Comparison of ENCODE assay signal across 17 mouse cellular contexts in the genomic region with DNA sequence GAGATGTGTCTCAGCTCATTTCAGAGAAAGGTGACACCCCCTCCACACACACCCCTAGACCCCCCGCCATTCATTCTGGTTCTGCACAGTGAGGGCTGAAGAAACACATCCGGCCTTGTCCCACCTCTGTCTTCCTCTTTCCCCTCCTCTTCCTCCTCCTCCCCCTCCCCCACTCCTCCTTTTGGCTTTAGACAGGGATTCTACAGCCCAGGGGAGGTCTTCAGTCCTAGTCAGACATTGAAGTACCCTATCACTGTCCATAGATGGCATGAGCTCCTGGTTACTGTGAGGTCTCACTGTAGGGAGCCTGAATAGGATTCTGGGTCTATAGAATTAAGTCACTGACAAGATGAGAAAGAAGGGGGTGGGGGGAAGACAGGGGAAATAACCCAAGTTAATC. TPM values are rescaled to one million over a fixed set of nuclear protein-coding genes. Genes with fewer than 3 reads are reported as not detected.
DNase-seq lines count a peak whose midpoint lies in the region; ATAC-seq lines count a peak whose summit lies in the region.
"Had no signal": no experiment of that assay in that cellular context is flagged by ENCODE, and none has a peak within 500 bp of the region (broad histone marks: within the 10 kb centered on the region; RNA-seq: fewer than 3 reads in every experiment).

No protein-coding gene starts in this region.

- peak overlapping the region; percentile 98 for H3K4me2 ChIP-seq in forebrain, embryonic 12.5 days
- H3K4me2 ChIP-seq in hindbrain, embryonic 13.5 days = peak overlapping the region; percentile 86
- H3K4me2 ChIP-seq in midbrain, embryonic 16.5 days (ENCODE audit: low read length) = peak overlapping the region; percentile 90
- H3K4me2 ChIP-seq: limb, embryonic 15.5 days had no signal

- H3K27me3 ChIP-seq in forebrain, embryonic 12.5 days = peaks cover 50% of the 10 kb centered on the region
- peaks cover 17% of the 10 kb centered on the region; the same call in 1 of the 2 replicates for H3K27me3 ChIP-seq in hindbrain, embryonic 13.5 days
- H3K27me3 ChIP-seq in midbrain, embryonic 16.5 days (ENCODE audit: control insufficient read depth, insufficient read depth, low read depth, low read length) = peaks cover 16% of the 10 kb centered on the region

- ATAC-seq in forebrain, embryonic 12.5 days (ENCODE audit: low FRiP score) = no peak
- no peak for ATAC-seq in hindbrain, embryonic 13.5 days (ENCODE audit: low FRiP score)
- ATAC-seq in midbrain, embryonic 16.5 days = no peak
- no peak for ATAC-seq in erythroblast, adult 5-6 weeks (replicated peaks; ENCODE audit: low FRiP score, poor library complexity, severe bottlenecking)
- ATAC-seq: intestine, embryonic 16.5 days had no signal

- no peak overlapping the region for H3K9ac ChIP-seq in forebrain, embryonic 12.5 days
- H3K9ac ChIP-seq in hindbrain, embryonic 13.5 days = peak overlapping the region; percentile 55; the same call in 1 of the 2 replicates
- 0 out of 2 replicates have a peak overlapping the region, but pooled peaks have one; percentile 5 for H3K9ac ChIP-seq in midbrain, embryonic 16.5 days (ENCODE audit: low read depth, low read length)
- H3K9ac ChIP-seq: limb, embryonic 15.5 days had no signal

- peaks cover 34% of the 10 kb centered on the region for H3K4me1 ChIP-seq in forebrain, embryonic 12.5 days
- H3K4me1 ChIP-seq in hindbrain, embryonic 13.5 days (replicated peaks) = peaks cover 43% of the 10 kb centered on the region
- H3K4me1 ChIP-seq in midbrain, embryonic 16.5 days (ENCODE audit: control insufficient read depth, insufficient read depth, low read length) = peaks cover 25% of the 10 kb centered on the region

- peaks cover 8% of the 10 kb centered on the region; the same call in 1 of the 2 replicates for H3K36me3 ChIP-seq in forebrain, embryonic 12.5 days (replicated peaks)
- H3K36me3 ChIP-seq in hindbrain, embryonic 13.5 days = peaks cover 16% of the 10 kb centered on the region
- H3K36me3 ChIP-seq in midbrain, embryonic 16.5 days (ENCODE audit: control insufficient read depth, insufficient read depth, low read length) = peaks cover 9% of the 10 kb centered on the region
- H3K36me3 ChIP-seq: limb, embryonic 15.5 days had no signal

- no peak overlapping the region for H3K27ac ChIP-seq in forebrain, embryonic 12.5 days
- no peak overlapping the region for H3K27ac ChIP-seq in hindbrain, embryonic 13.5 days
- no peak overlapping the region for H3K27ac ChIP-seq in midbrain, embryonic 16.5 days (ENCODE audit: low read length)
- H3K27ac ChIP-seq: limb, embryonic 15.5 days; macrophage had no signal

- H3K4me3 ChIP-seq in forebrain, embryonic 12.5 days (replicated peaks) = peak overlapping the region; percentile 56
- H3K4me3 ChIP-seq in hindbrain, embryonic 13.5 days = peak overlapping the region; percentile 55
- H3K4me3 ChIP-seq in midbrain, embryonic 16.5 days (ENCODE audit: low read depth, low read length) = peak overlapping the region; percentile 64
- H3K4me3 ChIP-seq: limb, embryonic 15.5 days had no signal

- DNase-seq in ES-CJ7 (ENCODE audit: low read depth, low spot score) = peak; percentile 53
- DNase-seq in embryo, embryonic 10.5 days (ENCODE audit: low spot score) = no peak
- DNase-seq in kidney, postnatal 10 days = no peak
- DNase-seq: adrenal gland, postnatal 25 days; cerebellum, adult 8-10 months; lung, adult 18-20 months; right cerebral cortex, postnatal 4 days; thymus, adult 2 months had no signal

- no peaks in the 10 kb centered on the region for H3K9me3 ChIP-seq in forebrain, embryonic 12.5 days
- H3K9me3 ChIP-seq in hindbrain, embryonic 13.5 days = no peaks in the 10 kb centered on the region
- H3K9me3 ChIP-seq in midbrain, embryonic 16.5 days (replicated peaks; ENCODE audit: control insufficient read depth, low read length, poor library complexity, severe bottlenecking) = no peaks in the 10 kb centered on the region
- H3K9me3 ChIP-seq: limb, embryonic 15.5 days had no signal

- WGBS in forebrain, embryonic 12.5 days = 61% methylated on average over 2 of the region's 2 CpGs
- WGBS in hindbrain, embryonic 13.5 days = 52% methylated on average over 2 of the region's 2 CpGs
- WGBS in midbrain, embryonic 16.5 days = 48% methylated on average over 2 of the region's 2 CpGs

RNA-seq across cellular contexts. Expression of a gene that starts 1.9 kb away (rescaled TPM):
- polyA plus RNA-seq in forebrain, embryonic 12.5 days (2016; fragmentation: Nextera tagmentation; extraction: Ambion mirVana) = 22.4 and 25.4 TPM in 2 replicates
- 32.8 and 34.9 TPM in 2 replicates for polyA plus RNA-seq in hindbrain, embryonic 13.5 days (2015; fragmentation: Nextera tagmentation; extraction: Ambion mirVana)
- polyA plus RNA-seq in midbrain, embryonic 16.5 days (2015; fragmentation: Nextera tagmentation; extraction: Ambion mirVana) = 15.5 and 17.3 TPM in 2 replicates
- total RNA-seq in erythroblast, adult 5-6 weeks (2015; ENCODE audit: low replicate concordance) = 0.63 TPM in 1 of 2 replicates, not detected in the other
- 0.56 TPM in 1 of 2 replicates, not detected in the other for total RNA-seq in erythroblast, adult 5-6 weeks (2017; ENCODE audit: low replicate concordance)
- total RNA-seq: heart, adult 8-10 months had no signal
- polyA plus RNA-seq: heart, postnatal 0 days; macrophage had no signal

RNA-seq across cellular contexts. Expression of a gene that starts 28.0 kb away (rescaled TPM):
- polyA plus RNA-seq in forebrain, embryonic 12.5 days (2016; fragmentation: Nextera tagmentation; extraction: Ambion mirVana) = 35.3 and 38.3 TPM in 2 replicates
- 33.4 and 35.6 TPM in 2 replicates for polyA plus RNA-seq in hindbrain, embryonic 13.5 days (2015; fragmentation: Nextera tagmentation; extraction: Ambion mirVana)
- polyA plus RNA-seq in midbrain, embryonic 16.5 days (2015; fragmentation: Nextera tagmentation; extraction: Ambion mirVana) = 32.4 and 36.3 TPM in 2 replicates
- total RNA-seq in erythroblast, adult 5-6 weeks (2015; ENCODE audit: low replicate concordance) = 14.2 and 18.3 TPM in 2 replicates
- 11.7 and 12.7 TPM in 2 replicates for total RNA-seq in erythroblast, adult 5-6 weeks (2017; ENCODE audit: low replicate concordance)

RNA-seq across cellular contexts. Expression of a gene that starts 28.9 kb away (rescaled TPM):
- 23.9 and 25.1 TPM in 2 replicates for polyA plus RNA-seq in forebrain, embryonic 12.5 days (2016; fragmentation: Nextera tagmentation; extraction: Ambion mirVana)
- polyA plus RNA-seq in hindbrain, embryonic 13.5 days (2015; fragmentation: Nextera tagmentation; extraction: Ambion mirVana) = 32.2 and 34.2 TPM in 2 replicates
- polyA plus RNA-seq in midbrain, embryonic 16.5 days (2015; fragmentation: Nextera tagmentation; extraction: Ambion mirVana) = 37.6 and 38.5 TPM in 2 replicates
- 6.3 and 13.6 TPM in 2 replicates for total RNA-seq in erythroblast, adult 5-6 weeks (2015; ENCODE audit: low replicate concordance)
- total RNA-seq in erythroblast, adult 5-6 weeks (2017; ENCODE audit: low replicate concordance) = 5.7 and 7.5 TPM in 2 replicates
